Mouse (Mus musculus) A20 (cell line): Measurements from ENCODE around the gene Crtam.

ENCODE experiments used
- DNase-seq: peaks from one replicate; pipeline ENCODE4 v3.0.0-alpha.2; 2011; ENCODE audit warnings: low read depth, low spot score

The Crtam gene

DNA sequence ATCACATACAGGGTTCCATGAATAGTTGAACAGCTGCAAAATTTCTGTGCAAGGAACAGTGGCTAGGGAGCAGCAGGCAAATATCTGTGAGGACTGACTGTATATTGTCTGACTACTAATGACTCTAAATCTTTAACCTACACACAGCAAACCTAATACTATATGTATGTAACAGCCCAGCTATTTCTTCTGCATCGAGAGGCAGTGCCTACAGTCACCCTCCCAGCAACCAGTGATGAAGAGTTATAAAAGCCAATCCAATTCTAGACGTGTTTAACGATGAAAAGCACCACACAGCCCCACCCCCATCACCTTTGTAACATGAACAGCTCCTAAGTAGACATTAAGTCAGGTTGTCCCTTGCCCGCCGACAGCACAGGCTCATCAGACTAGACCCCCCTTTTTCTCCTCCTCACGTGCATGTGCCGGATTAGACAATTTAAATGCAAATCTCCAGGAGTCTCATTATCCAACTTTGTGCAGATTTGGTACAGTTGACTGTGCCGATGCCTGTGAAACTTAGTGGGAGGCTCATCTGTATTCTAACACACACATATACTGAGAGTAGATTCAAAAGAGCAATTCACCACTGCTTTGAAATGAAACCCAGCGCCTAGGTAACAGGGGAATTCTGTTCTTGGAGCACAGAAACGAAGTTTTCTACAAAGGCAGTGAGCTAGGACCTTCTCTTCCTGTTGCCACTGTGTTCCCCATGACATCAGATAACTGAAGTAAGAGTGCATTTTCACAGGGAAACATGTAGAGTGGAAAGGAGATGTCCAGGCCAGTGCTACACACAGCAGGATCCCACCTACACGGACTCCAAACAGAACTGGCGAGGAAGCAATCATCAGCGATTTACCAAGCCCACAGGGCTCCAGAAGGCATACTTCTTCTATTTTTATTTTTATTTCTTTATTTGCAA lies 7.3 kb upstream of the Crtam start:
- DNase-seq = no peak

DNA sequence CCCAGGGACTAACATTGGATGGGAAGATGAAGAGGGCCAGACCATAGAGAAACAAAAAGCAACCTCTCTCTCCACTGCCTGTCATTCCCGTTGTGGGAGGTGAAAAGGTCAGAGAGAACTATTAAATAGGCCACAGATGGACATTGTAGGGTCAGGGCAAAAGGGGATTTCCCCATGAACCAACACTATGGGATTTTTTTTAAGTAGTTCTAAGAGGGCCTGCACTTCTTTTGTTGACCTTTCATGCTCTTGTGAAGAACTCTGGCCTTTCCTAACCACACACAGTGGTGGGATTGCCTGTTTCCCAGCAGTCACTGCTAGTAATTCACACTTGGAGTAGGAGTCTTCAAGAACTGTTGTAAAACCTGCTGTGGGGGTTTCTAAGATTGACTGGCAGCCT lies 3.4 kb upstream of the Crtam start:
- no peak for DNase-seq

DNA sequence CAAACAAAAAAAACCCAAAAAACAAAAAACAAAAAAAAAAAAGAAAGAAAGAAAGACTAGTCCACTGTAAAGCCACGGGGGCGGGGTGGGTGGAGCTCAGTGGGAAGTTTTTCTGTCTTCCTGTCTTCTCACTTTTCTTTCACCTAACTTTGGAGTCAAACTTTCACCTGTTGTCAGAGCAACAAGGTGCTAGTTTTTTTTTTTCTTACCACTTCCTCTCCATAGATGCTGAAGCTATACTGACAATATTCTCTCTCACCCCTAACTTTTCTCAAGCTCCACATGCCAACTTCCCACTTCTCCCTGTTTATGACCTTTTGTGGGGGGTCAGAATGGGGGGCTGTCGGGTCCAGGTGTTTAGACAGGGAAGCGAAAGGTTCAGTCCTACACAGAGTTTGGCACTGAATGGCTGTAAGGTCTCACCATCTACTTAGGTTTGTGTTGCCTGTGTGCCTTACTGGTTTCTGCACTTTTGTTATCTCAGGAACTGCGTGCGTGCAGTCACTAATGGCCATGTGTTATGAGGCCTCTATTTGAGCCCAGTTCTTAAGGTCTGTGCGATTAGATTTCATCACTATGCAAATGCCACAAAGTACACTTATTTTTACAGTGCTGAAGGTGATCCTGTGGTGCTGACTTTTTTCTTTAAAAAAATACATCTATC lies 7.2 kb downstream of the Crtam start:
- peak; percentile 59 for DNase-seq

DNA sequence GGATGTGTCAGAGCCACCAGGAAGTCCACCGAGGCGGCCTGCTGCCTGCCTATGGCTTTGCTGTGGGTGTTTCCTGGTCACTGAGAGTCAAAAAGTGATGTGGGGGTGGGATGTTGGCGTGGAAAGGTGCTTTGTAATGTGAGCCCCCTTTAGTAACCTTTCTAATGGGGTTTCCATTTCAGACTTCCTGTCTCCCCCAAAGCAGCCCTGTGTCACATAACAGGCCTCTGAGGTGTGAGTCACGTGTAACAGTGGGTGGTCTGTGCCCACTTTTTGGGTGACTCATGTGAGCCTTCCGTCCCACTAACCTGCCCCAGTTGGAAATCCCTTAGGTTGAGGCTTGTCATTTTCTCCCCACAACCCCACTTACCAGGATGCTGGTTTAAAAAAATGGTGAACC lies 10.4 kb downstream of the Crtam start:
- DNase-seq = no peak

DNA sequence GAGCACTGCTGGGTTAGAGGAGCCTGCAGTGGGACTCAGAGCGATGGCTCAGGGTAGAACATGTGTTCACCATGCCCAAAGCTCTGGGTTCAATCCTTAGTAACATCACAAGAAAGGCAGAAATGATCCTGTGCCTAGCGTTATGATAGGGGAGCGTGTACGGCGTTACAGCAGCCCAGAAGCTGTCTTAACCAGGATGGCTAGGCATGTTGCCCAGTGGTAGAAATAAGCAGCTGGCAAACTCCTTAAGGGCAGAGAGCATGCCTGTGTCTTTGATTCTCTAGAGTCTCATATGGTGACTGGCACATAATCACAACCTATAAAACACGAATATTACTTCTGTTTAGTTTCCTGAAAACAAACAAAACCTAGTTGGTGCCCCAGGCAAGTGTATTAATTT lies 12.9 kb downstream of the Crtam start:
- no peak for DNase-seq

DNA sequence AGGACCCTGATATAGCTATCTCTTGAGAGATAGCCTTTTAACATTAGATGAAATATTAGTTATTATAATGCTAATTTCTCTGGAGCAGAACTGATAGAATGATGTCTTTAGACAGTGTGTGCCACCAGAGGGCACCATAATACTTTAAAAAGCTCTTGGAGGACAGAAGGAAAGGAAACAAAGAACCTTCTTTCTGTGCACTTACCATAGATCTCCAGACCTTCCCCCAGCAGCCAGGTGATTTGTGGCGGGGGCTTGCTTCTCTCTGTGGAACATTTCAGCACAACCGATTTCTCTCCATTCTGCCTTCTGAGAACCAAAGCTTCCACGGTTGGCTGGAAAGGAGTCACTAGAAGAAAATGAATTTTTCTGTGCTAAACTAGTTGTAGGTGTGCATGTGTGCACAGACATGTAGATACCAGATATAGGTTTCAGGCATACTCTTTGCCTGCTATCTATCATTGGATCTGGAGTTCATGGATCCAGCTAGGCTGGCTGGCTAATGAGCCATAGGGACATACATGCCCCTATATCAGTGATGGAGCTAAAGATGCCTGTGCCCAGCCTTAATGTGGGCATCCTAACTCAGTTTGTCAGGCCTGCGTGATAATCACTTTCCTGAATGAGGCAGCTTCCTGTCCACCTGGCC lies 14.4 kb downstream of the Crtam start:
- DNase-seq = peak; percentile 62

DNA sequence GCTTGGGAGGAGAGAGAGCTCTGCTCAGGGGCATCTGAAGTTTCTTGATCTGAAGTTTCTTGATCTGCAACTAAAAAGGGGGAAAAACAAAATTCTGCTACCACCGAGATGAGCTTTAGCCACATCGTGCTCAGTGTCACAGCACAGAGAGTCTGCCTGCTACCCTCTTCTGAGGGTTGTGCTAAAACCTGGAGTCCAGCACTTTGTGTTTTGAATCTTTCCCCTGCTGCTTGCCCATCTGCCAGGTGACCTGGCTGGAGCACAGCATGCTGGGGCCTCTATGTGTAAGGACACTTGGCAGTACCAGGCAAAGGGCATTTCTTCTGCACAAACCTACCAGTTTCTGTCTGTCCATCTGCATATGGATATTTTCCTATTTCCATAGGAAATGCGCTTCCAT lies 20.1 kb downstream of the Crtam start:
- no peak for DNase-seq

DNA sequence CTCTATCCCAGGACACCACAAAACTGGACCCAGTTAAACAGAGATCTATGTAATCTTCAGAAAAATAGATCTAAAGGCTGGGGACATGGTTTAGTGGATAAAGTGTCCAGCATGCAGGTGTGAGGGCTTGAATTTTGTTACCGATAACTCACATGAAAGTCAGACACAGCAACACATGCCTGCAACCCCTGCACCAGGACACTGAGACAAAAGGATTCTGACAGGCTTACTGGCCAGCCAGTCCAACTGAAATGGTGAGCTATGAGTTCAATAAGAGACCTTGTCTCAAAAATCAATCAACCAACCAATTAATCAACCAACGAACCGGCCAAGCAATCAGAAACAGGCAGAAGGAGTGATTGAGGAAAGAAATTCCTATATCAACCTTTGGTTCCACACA lies 20.7 kb downstream of the Crtam start:
- no peak for DNase-seq

DNA sequence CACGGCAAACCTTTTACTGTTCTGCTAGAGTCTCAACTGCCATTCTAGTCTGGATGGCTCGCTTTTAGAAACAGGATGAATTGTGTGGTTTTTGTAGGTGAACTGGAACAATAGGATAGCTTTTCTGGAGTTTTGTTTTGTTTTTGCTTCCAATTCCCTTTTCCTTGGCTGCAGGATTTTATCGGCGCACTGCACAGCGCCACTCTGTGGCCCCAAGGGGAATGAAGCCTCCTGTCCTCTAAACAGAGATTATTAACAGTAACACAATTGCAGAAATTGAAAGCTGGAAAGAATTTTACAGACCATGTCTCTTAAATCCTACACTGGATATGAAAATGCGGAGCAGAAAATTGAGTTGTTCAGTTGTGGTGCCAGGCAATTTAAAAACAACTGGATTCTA lies 21.9 kb downstream of the Crtam start:
- peak; percentile 35 for DNase-seq

DNA sequence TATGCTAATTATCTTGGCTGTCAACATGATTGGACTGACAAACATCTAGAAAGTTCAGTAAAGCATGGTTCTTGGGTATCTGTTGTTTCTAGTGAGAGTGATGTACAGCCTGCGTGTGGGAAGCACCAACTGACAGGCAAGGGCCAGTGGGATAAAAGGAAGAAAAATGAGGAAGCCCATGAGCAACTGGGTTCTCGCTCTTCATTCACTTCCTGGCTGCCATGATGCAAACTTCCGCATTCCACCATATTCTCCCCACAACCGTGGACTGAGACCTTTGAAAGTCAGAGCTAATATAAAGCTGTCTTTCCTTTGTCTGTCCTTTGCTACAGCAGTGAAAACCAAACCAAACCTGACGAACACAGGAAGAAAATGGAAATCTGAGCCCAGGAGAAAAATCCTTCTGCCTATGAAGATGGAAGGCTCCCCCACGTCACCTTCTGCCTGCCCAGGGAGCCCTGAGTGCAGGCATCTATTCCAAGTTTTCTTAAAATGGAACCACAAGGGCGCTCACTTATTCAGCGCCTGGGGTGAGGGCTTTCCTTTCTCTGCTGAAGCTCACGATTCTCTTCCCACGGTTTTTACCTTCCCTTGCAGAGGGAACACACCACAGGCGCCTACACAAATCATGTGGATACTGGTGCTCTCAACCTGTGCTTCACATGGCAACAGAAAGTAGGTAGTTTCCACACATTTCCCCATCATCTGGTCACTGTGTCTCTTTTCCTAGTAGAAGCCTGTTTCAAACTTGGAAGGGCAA lies 30.2 kb downstream of the Crtam start:
- DNase-seq = no peak

DNA sequence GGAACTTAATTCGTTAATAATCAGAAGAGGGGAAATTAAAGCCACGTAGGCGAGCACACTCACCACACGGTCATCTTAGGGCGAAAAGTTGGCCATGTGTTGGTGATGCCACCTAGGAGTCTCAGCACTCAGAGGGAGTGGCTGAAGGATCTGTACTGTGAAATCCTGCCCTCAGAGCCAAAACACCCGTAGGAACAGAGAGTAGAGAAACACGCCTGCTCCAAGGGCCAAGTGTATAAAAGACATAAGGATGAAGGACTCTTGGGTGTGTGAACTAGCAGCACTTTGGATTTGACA lies 40.1 kb downstream of the Crtam start:
- DNase-seq = no peak

DNA sequence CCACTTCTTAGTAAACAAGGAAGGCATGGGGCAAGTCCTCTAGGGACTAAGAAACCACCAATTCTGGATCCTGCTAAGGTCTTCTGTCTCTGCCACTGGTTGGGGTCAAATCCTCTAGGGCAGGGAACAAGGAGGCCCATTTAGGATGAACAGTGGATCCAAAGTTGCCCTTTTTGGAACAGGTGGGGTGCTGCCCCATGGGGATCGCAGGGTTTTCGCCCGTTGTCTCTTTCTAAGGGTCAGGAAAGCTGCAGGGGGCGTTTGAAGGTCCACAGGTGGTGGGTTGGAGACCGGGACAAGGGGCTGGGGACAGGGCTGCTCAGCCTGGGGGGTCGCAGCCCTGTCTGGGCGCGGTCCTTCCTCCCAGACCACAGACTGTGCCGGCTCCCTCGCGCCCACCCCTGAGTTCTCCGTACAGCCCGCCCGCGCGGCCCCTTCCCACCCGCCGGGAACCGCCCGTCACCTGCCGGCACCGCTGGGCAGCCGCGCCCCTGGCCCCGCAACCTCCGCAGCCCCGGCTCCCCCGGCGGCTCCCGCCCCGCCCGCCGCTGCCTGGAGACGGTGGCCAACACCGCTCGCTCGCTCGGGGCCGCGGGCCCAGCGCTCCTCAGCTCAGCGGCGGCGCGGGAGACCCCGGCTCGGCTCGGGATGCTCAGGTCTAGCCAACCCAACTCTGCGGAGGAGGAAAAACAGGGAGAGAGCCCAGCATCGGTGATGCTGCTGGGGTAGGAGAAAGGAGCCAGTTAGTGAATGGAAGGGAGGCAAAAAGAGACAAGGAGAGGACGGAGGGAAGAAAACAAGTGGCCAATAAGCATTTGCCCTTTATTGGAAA lies 40.6 kb downstream of the Crtam start, which contains the start of gene Jhy:
Gene Jhy (minus strand): TSS at position 533 of the 832 bp plus-strand sequence.
- no peak for DNase-seq

DNA sequence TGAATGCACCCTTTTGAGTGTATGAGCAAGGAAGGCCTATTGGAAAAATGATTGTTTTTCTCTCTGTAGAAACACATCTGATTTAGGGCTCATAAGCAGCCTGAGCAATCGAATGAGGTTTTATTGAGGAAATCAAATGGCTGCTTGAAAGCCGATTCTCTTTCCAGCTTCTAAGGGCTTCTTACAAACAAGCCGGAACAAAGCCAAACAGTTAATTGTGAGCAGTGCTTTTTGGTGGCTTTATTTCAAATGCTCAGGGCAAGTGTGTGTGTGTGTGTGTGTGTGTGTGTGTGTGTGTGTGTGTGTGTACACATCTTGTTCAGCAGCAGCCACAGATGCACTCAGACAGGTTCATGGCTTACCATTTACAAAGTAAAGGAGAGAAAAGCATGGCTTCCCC lies 43.0 kb downstream of the Crtam start:
- no peak for DNase-seq

DNA sequence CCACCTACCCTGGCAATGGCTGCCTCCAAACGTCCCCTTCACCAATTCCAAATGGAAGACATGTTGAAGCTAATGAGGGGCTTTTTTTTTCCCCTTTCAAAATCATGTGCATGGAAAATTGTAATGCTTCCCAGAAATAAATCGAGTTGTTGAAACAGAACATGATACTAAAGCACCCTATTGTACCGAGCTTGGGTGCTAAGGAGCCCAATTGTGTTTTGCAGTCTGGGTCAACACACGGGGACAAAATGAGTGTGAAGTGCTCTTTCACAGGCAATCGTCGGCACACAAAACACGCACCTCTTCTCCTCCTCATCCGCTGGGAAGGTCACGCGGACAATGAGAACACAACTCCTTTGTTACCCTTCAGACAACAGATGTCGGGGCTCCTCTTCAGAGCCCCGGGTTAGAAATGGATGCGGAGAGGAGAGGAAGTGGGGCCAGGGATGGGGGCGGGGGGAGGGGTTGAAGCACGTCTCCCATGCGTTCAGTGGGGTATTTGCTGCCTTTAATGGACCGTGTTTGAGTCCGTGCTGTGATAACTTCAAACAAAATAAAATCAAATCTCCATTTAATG lies 55.3 kb downstream of the Crtam start:
- no peak for DNase-seq

DNA sequence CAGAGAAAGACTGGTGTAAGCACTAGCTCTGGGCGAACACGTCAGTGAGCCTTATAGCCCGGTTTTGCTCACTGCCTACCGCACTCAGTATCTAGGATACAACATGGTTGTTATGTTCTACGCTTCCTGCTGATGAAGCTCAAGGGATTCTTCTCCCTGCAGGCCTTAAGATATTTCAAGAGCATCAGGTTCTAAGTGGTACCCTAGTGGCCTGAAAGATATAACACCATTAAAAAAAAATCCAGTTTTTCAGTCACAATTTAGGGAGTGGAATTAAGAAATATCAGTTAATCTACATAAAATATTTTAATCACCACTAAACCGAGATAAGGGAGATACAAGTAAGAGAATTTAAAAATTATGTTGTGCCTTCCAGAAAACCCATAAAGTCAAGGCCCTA lies 56.0 kb downstream of the Crtam start:
- no peak for DNase-seq

DNA sequence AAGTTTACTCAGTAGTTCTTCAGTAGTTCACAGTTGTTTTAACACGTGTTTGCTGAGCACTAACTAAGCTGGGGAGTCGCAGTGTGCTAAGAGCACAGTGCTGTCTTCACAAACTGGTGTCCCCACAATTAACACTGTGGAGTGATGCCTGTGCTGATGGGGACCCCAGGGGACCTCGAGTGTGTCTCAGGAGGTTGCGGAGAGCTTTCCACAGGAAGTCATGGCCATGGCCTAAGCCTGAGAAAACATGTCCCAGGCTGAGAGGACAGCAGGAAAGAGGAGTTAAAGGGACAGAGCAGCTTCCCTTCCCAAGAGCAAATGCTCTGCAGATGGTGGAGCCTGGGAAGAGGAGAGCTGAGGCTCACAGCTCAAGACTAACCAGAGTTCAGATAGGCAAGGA lies 57.3 kb downstream of the Crtam start:
- no peak for DNase-seq

DNA sequence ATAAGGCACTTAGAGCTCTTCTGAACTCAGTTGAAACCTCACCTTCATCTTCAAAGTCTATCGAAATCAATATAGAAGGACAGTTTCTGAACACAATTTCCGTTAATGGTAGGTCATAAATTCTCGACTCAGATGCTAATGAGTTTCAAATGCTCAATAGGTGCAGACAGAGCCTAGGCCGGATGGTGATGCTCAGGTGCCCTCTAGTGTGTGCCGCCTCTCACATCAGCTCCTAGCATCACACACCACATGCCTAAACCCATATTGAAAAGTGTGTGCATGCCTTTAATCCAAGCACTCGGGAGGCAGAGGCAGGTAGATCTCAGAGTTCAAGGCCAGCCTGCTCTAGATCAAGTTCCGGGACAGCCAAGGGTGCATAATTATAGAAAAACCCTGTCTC lies 67.0 kb downstream of the Crtam start:
- DNase-seq = peak; percentile 72

DNA sequence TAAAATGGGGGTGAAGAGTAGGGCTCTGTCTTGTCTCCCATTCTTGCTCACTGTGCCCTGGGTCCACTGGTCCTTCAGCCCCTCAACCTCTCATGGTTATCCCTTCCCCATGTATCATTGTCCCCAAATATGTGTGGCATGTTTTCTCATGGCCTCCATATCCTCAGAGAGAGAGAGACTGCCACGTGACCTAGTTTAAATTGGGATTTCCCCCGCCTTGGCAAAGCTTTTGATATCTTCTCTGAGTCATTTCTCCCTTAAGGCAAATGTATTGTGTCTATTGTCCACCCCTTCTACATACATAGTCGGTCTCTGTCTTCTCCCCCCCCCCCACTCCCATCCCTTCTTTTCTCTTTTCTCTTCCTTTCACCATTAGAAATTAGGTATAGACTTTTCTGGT lies 71.1 kb downstream of the Crtam start:
- DNase-seq = no peak

DNA sequence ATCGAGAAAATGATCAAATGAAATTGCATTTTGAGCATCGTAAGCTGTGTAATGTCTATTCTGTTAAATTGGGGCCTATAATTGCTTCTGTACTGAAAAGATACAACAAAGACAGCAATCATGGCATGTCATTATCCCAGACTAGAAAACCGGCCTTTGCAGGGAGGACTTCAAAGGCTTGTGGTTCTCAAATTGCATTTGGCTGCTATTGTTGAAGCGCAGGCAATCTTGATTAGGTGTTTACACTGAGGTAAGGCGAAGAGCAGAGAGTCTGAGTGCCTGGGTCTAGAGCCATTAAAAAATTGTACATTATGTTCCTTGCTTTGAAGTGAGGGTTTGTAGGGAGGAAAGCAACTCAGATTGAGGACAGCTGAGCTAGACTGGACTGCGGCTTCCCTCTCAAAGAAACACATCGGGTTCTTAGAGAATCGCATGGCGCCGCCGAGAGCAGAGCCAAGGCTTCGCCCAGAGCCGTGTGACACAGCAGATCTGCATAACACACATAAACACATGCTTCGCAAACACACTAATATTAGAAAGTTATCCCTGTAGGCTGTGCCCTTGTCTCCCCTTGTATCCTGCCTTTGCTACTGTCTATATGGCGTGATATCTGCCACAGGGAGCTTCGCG lies 77.0 kb downstream of the Crtam start:
- no peak for DNase-seq
